11 mouse cellular contexts compared by ENCODE assay signal in genomic region chr3:9519491-9519890, GRCm38 (mm10).
DNase-seq lines count a peak whose midpoint lies in the region; ATAC-seq and TF ChIP-seq lines count a peak whose summit lies in the region.
"Had no signal": no experiment of that assay in that cellular context is flagged by ENCODE, and none has a peak within 500 bp of the region (broad histone marks: within the 10 kb centered on the region; RNA-seq: fewer than 3 reads in every experiment).

No protein-coding gene starts in this region.

- no peaks in the 10 kb centered on the region for H3K36me3 ChIP-seq in intestine, embryonic 14.5 days (ENCODE audit: control insufficient read depth, insufficient read depth, low read length)
- no peaks in the 10 kb centered on the region for H3K36me3 ChIP-seq in intestine, embryonic 16.5 days (ENCODE audit: control insufficient read depth, insufficient read depth, low read length)
- H3K36me3 ChIP-seq in midbrain, embryonic 16.5 days (ENCODE audit: control insufficient read depth, insufficient read depth, low read length): no peaks in the 10 kb centered on the region
- H3K36me3 ChIP-seq in midbrain, postnatal 0 days (ENCODE audit: insufficient read depth, low read length): no peaks in the 10 kb centered on the region
- H3K36me3 ChIP-seq in hindbrain, embryonic 15.5 days: no peaks in the 10 kb centered on the region
- no peaks in the 10 kb centered on the region for H3K36me3 ChIP-seq in stomach, embryonic 16.5 days (ENCODE audit: control insufficient read depth, insufficient read depth, low read length)

- DNase-seq in intestine, embryonic 14.5 days (ENCODE audit: low spot score): peak; percentile 52
- DNase-seq in midbrain, postnatal 0 days (ENCODE audit: low spot score): no peak
- no peak for DNase-seq in cerebellum, adult 9-11 months
- DNase-seq in adrenal gland, postnatal 25 days: no peak
- DNase-seq: cerebellum, adult 11-12 months; gastrocnemius, postnatal 36 days; right cerebral cortex, postnatal 4 days had no signal

- no peaks in the 10 kb centered on the region for H3K9me3 ChIP-seq in intestine, embryonic 14.5 days (ENCODE audit: control insufficient read depth, low read length)
- H3K9me3 ChIP-seq in intestine, embryonic 16.5 days (ENCODE audit: control insufficient read depth, low read length): no peaks in the 10 kb centered on the region
- H3K9me3 ChIP-seq in midbrain, embryonic 16.5 days (replicated peaks; ENCODE audit: control insufficient read depth, low read length, poor library complexity, severe bottlenecking): no peaks in the 10 kb centered on the region
- no peaks in the 10 kb centered on the region for H3K9me3 ChIP-seq in midbrain, postnatal 0 days (ENCODE audit: low read length)
- H3K9me3 ChIP-seq in hindbrain, embryonic 15.5 days: no peaks in the 10 kb centered on the region
- no peaks in the 10 kb centered on the region for H3K9me3 ChIP-seq in stomach, embryonic 16.5 days (replicated peaks; ENCODE audit: control insufficient read depth, low read length)

- peaks cover 36% of the 10 kb centered on the region for H3K4me1 ChIP-seq in intestine, embryonic 14.5 days (replicated peaks; ENCODE audit: control insufficient read depth, insufficient read depth, low read length)
- peaks cover 39% of the 10 kb centered on the region for H3K4me1 ChIP-seq in intestine, embryonic 16.5 days (ENCODE audit: control insufficient read depth, insufficient read depth, low read length)
- H3K4me1 ChIP-seq in midbrain, embryonic 16.5 days (ENCODE audit: control insufficient read depth, insufficient read depth, low read length): peaks cover 26% of the 10 kb centered on the region
- peaks cover 24% of the 10 kb centered on the region; the same call in 1 of the 2 replicates for H3K4me1 ChIP-seq in midbrain, postnatal 0 days (ENCODE audit: insufficient read depth, low read length)
- peaks cover 45% of the 10 kb centered on the region for H3K4me1 ChIP-seq in hindbrain, embryonic 15.5 days (replicated peaks)
- H3K4me1 ChIP-seq in stomach, embryonic 16.5 days (ENCODE audit: control insufficient read depth, insufficient read depth, low read length): peaks cover 47% of the 10 kb centered on the region

- H3K4me3 ChIP-seq in intestine, embryonic 14.5 days (ENCODE audit: low read depth, low read length): no peak overlapping the region
- no peak overlapping the region for H3K4me3 ChIP-seq in intestine, embryonic 16.5 days (ENCODE audit: low read length)
- no peak overlapping the region for H3K4me3 ChIP-seq in midbrain, embryonic 16.5 days (ENCODE audit: low read depth, low read length)
- H3K4me3 ChIP-seq in midbrain, postnatal 0 days (ENCODE audit: low read depth, low read length): no peak overlapping the region
- H3K4me3 ChIP-seq in hindbrain, embryonic 15.5 days: no peak overlapping the region
- no peak overlapping the region for H3K4me3 ChIP-seq in stomach, embryonic 16.5 days (replicated peaks; ENCODE audit: low read length)

- H3K27me3 ChIP-seq in intestine, embryonic 14.5 days (replicated peaks; ENCODE audit: control insufficient read depth, insufficient read depth, low read length): no peaks in the 10 kb centered on the region
- no peaks in the 10 kb centered on the region for H3K27me3 ChIP-seq in intestine, embryonic 16.5 days (replicated peaks; ENCODE audit: control insufficient read depth, insufficient read depth, low read length)
- H3K27me3 ChIP-seq in midbrain, embryonic 16.5 days (ENCODE audit: control insufficient read depth, insufficient read depth, low read depth, low read length): no peaks in the 10 kb centered on the region; the same call in 1 of the 2 replicates
- no peaks in the 10 kb centered on the region for H3K27me3 ChIP-seq in midbrain, postnatal 0 days (ENCODE audit: insufficient read depth, low read length)
- no peaks in the 10 kb centered on the region for H3K27me3 ChIP-seq in hindbrain, embryonic 15.5 days
- no peaks in the 10 kb centered on the region for H3K27me3 ChIP-seq in stomach, embryonic 16.5 days (ENCODE audit: control insufficient read depth, insufficient read depth, low read length)

- no peak overlapping the region; the same call in 1 of the 2 replicates for H3K4me2 ChIP-seq in intestine, embryonic 14.5 days (ENCODE audit: low read length)
- H3K4me2 ChIP-seq in intestine, embryonic 16.5 days (ENCODE audit: low read depth, low read length): no peak overlapping the region
- no peak overlapping the region for H3K4me2 ChIP-seq in midbrain, embryonic 16.5 days (ENCODE audit: low read length)
- no peak overlapping the region for H3K4me2 ChIP-seq in midbrain, postnatal 0 days (ENCODE audit: low read depth, low read length, poor library complexity, severe bottlenecking)
- H3K4me2 ChIP-seq in hindbrain, embryonic 15.5 days: no peak overlapping the region
- H3K4me2 ChIP-seq in stomach, embryonic 16.5 days (ENCODE audit: low read depth, low read length): peak overlapping the region; percentile 40; the same call in 1 of the 2 replicates

- H3K9ac ChIP-seq in intestine, embryonic 14.5 days (ENCODE audit: low read length): no peak overlapping the region; the same call in 1 of the 2 replicates
- H3K9ac ChIP-seq in intestine, embryonic 16.5 days (ENCODE audit: low read depth, low read length): no peak overlapping the region
- H3K9ac ChIP-seq in midbrain, embryonic 16.5 days (ENCODE audit: low read depth, low read length): no peak overlapping the region
- H3K9ac ChIP-seq in midbrain, postnatal 0 days (replicated peaks; ENCODE audit: low read length, poor library complexity, severe bottlenecking): no peak overlapping the region
- no peak overlapping the region for H3K9ac ChIP-seq in hindbrain, embryonic 15.5 days
- H3K9ac ChIP-seq in stomach, embryonic 16.5 days (ENCODE audit: low read length): no peak overlapping the region

- 54% methylated on average over 4 of the region's 4 CpGs for WGBS in intestine, embryonic 14.5 days
- WGBS in intestine, embryonic 16.5 days: 59% methylated on average over 4 of the region's 4 CpGs
- WGBS in midbrain, embryonic 16.5 days: 50% methylated on average over 4 of the region's 4 CpGs
- WGBS in midbrain, postnatal 0 days: 57% methylated on average over 4 of the region's 4 CpGs
- 48% methylated on average over 4 of the region's 4 CpGs for WGBS in hindbrain, embryonic 15.5 days
- WGBS in stomach, embryonic 16.5 days: 54% methylated on average over 4 of the region's 4 CpGs

- no peak for ATAC-seq in intestine, embryonic 14.5 days (replicated peaks; ENCODE audit: low FRiP score, low TSS enrichment, low read depth)
- ATAC-seq in intestine, embryonic 16.5 days: no peak
- ATAC-seq in midbrain, embryonic 16.5 days: no peak
- no peak for ATAC-seq in midbrain, postnatal 0 days (ENCODE audit: low FRiP score)
- ATAC-seq in hindbrain, embryonic 15.5 days (ENCODE audit: low FRiP score, low read depth): no peak
- ATAC-seq in stomach, embryonic 16.5 days (ENCODE audit: insufficient read depth, low FRiP score): no peak

- H3K27ac ChIP-seq in intestine, embryonic 14.5 days (ENCODE audit: low read depth): peak overlapping the region; percentile 69; the same call in 1 of the 2 replicates
- no peak overlapping the region for H3K27ac ChIP-seq in intestine, embryonic 16.5 days (ENCODE audit: low read length)
- H3K27ac ChIP-seq in midbrain, embryonic 16.5 days (ENCODE audit: low read length): peak overlapping the region; percentile 67; the same call in 1 of the 2 replicates
- H3K27ac ChIP-seq in midbrain, postnatal 0 days (ENCODE audit: low read depth, low read length): no peak overlapping the region
- H3K27ac ChIP-seq in hindbrain, embryonic 15.5 days (replicated peaks): peak overlapping the region; percentile 73
- peak overlapping the region; percentile 95 for H3K27ac ChIP-seq in stomach, embryonic 16.5 days (ENCODE audit: low read length)

- TF ChIP-seq CTCF in midbrain, postnatal 0 days (IDR thresholded peaks at IDR 0.05): no peak

Comparison
In these comparisons a context has a peak if more than half of its experiments do, and no peak if none do; other contexts are left out.
1. H3K27ac ChIP-seq: peak in intestine, embryonic 14.5 days (single experiment), midbrain, embryonic 16.5 days (single experiment), hindbrain, embryonic 15.5 days (single experiment) and stomach, embryonic 16.5 days (single experiment); none in intestine, embryonic 16.5 days (single experiment) and midbrain, postnatal 0 days (single experiment).